Mouse (Mus musculus) liver, embryonic 14.5 days (tissue): ENCODE measurements at regions not wholly inside any gene's neighbourhood (a gene's known extent, or its start where the extent isn't known, plus 50 kb on each side); places are given as distances from the start of the nearest gene placed in this dataset.

Source experiments
- CTCF ChIP-seq: IDR thresholded peaks from 2 replicates; pipeline ENCODE4 v1.5.1; 2016; ENCODE audit warnings: antibody characterized with exemption, low read depth, control low read depth
- EP300 ChIP-seq: IDR thresholded peaks from 2 replicates; pipeline ENCODE4 v1.6.1; 2016; ENCODE audit warnings: antibody characterized with exemption, low read depth

- TF ChIP-seq EP300 (no peak), CTCF (no peak)
These were observed 96.9 kb upstream of the Frmd6 start for GRCm38 (mm10) chr12:70728407-70728806.
